Mouse (Mus musculus) brain, embryonic 14.5 days (tissue): ENCODE data around the gene Itpka. TPM values are rescaled to one million over a fixed set of nuclear protein-coding genes. Genes with fewer than 3 reads are reported as not detected.

Experiments
- DNase-seq: peaks from one replicate; pipeline ENCODE4 v3.0.0-alpha.2; 2011; ENCODE audit warnings: low read depth
- CTCF ChIP-seq: fragments of 200-500 bp; IDR thresholded peaks from 2 replicates; pipeline ENCODE4 v1.5.1; 2012; ENCODE audit warnings: inconsistent platforms, mild to moderate bottlenecking, moderate library complexity, borderline replicate concordance; ENCODE audit not compliant: insufficient read depth, insufficient read length; ENCODE audit errors: extremely low read depth
- POLR2A ChIP-seq: fragments of 200-500 bp; IDR thresholded peaks from 2 replicates; pipeline ENCODE4 v1.6.1; 2012; ENCODE audit warnings: mild to moderate bottlenecking, inconsistent platforms, borderline replicate concordance; ENCODE audit not compliant: poor library complexity, insufficient read depth, insufficient read length, severe bottlenecking; ENCODE audit errors: extremely low read depth
- polyA plus RNA-seq: library from polyadenylated mRNA; depleted of rRNA; stranded (reverse); fragments of >200 nt; gene quantifications from 2 replicates; pipeline ENCODE4 v1.2.3, GENCODE M21; 2012; rRNA removed

Itpka gene
- polyA plus RNA-seq, 1 experiment = 0.42 TPM

- no peak for DNase-seq
- no peak for TF ChIP-seq POLR2A
- TF ChIP-seq CTCF = no peak
These were observed 17.0 kb downstream of the Itpka start for GRCm38 (mm10) chr2:119758844-119759835.

GRCm38 (mm10) chr2:119760251-119760650, 18.1 kb downstream of the Itpka start, which contains the start of gene Ltk:
Gene Ltk, minus strand, starts transcription at chr2:119760431.
- no peak for TF ChIP-seq CTCF
- no peak for TF ChIP-seq POLR2A
- no peak for DNase-seq

DNA sequence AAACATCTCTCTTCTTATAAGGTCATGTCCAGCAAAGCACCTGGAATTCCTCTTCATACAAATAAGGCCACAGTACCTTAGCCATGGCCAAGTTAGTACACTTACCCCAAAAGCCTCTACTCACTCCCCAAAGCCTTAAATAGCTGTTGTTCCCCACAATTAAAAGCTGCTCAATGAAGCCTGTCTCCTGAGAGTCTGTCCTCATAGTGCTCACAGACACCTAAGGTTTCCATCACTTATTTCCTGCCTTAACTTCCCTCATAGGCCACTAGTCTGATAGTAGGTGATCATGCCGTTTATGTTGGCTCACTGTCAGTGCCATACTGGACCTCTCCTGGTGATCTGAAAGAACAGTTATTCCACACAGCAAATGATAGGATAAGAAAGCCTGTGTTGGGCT, 20.1 kb downstream of the Itpka start:
- no peak for DNase-seq
- TF ChIP-seq POLR2A (no peak), CTCF (no peak)

GRCm38 (mm10) chr2:119763924-119764323, 21.8 kb downstream of the Itpka start:
- no peak for TF ChIP-seq CTCF
- TF ChIP-seq POLR2A = no peak
- no peak for DNase-seq

DNA sequence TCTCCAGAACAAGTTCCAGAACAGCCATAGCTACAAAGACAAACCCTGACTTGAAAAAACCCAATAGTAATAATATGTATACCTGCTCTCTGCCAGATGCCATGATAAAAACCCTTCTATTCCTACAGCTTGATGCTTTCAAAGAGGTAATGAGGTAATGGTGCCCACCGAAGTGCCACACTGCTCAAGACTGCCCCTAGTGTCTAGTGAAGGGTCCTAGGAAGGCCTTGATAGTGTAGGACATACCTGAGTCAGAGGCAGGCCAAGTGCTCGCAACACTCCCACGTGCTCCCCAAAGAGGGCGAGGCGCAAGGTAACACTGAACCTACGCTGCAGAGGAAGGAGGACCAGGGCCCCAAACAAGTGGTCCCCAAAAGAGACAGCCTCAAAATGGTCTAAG, 25.1 kb downstream of the Itpka start:
- DNase-seq = no peak
- TF ChIP-seq CTCF = peak; percentile 22; the same call in 1 of the 2 replicates
- no peak for TF ChIP-seq POLR2A

DNA sequence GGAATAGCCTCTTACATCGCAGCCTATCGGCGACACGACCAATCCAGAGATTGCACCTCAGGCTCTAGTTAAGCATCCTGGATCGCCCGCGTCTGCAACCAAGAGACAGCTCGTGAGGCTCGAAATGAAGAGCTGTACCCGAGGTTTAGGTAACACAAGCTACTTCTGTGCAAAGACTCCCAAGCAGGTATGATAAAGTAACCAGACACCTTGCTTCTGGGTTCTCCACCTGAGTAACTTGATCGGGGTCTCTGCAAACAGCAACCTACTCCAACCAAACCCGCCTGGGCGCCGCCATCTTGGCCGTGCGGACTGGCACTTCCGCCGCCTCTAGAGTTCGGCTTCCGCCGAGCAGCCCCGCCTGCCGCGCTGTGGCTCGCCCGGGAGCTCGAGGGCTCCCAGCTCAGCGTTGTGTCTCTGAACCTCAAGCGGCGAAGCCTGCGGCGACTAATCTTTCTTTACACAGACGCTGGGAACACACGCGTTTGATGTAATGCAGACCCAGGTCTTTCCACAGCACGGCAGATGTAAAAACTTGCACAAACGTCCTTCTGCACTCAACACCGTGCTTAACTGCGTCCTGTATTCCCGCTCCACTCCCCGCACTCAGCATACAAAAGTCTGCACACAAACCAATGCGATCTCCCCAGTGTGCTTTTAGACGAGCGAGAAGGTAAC, 45.2 kb downstream of the Itpka start, which contains the start of gene Rpap1:
TSS of gene Rpap1 (minus strand) at position 332 of the 678 bp plus-strand sequence.
- DNase-seq = peak; percentile 94
- no peak for TF ChIP-seq CTCF
- TF ChIP-seq POLR2A = peak; percentile 92

GRCm38 (mm10) chr2:119789996-119790395, 47.9 kb downstream of the Itpka start:
- TF ChIP-seq CTCF (no peak), POLR2A (no peak)
- no peak for DNase-seq

DNA sequence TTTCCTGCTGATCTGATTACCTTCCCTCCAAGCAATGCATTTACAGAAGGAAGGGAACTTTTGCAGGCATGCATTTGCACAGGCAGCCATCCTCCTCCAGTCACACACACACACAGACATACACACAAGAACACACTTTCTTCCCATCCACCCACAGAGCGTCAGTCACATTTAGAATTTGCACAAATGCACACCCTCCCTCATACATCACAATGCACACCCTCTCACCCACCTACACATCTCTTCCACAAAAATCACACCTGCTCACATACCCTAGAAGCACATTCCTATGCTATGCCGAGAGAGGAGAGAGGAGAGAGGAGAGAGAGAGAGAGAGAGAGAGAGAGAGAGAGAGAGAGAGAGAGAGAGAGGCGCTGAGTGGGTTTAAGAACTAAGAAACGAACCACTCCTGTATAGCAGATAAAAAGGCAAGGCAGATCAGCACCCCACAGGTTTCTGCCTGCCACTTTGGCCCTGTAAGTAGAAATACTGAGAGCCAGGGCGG, 55.2 kb downstream of the Itpka start, which contains the start of gene Tyro3:
TSS of gene Tyro3 (plus strand) at position 455 of the 505 bp plus-strand sequence.
- DNase-seq = no peak
- TF ChIP-seq POLR2A (no peak), CTCF (no peak)

DNA sequence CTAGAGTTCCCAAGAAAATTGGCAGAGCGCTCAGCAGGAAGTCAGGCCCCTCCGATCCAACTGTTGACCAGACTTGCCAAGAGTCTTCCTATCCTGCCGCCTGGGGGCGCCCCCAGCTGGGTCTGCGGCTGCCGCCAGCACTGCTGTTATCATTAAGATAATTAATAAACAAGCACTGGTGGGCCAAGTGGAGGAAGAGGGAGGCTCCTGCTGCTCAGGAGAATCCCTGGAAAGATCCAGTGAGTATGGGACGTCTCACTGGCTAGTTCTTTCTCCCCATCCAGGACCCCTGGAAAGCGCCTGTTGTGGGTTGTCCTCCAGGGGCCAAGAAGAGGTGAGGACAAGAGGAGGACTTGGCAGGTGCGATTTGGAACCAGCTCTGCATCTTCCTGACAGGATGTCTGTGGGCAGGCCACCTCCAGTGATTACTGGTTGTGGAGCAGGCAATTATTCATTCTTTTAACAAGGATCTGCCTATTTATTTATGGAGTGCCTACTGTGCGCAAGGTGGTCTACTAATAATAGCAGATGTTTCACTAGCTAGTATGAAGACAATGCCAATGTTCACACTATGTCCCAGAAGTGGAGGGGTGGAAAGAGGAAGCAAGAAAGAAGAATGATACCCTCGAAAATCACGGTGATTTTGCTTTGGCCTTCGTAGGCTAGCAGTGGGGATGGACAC, 56.2 kb downstream of the Itpka start:
- TF ChIP-seq POLR2A (no peak), CTCF (peak; percentile 60)
- DNase-seq = peak; percentile 78

- TF ChIP-seq POLR2A (peak; percentile 46; the same call in 1 of the 2 replicates), CTCF (no peak)
- peak; percentile 53 for DNase-seq
These were observed 57.2 kb downstream of the Itpka start for GRCm38 (mm10) chr2:119799181-119799960.

GRCm38 (mm10) chr2:119799961-119800550, 57.9 kb downstream of the Itpka start:
- peak; percentile 30 for DNase-seq
- TF ChIP-seq POLR2A = no peak
- no peak for TF ChIP-seq CTCF

Other genes with a start within 250 kb of the Itpka start
- 0.32 and 0.44 TPM in 2 replicates for gene Exd1, start 194.7 kb upstream of the Itpka start, polyA plus RNA-seq
- 63.6 and 67.7 TPM in 2 replicates for gene Chp1, start 194.6 kb upstream of the Itpka start, polyA plus RNA-seq
- 14.7 and 19.5 TPM in 2 replicates for gene Nusap1, start 124.0 kb upstream of the Itpka start, polyA plus RNA-seq
- gene Oip5, start 123.9 kb upstream of the Itpka start, polyA plus RNA-seq = 6.6 and 12.6 TPM in 2 replicates
- gene Ndufaf1, start 79.5 kb upstream of the Itpka start, polyA plus RNA-seq = 11.9 and 14.3 TPM in 2 replicates
- 32.2 and 47.3 TPM in 2 replicates for gene Rtf1, start 67.3 kb upstream of the Itpka start, polyA plus RNA-seq
- 3.3 and 3.8 TPM in 2 replicates for gene Ltk, start 18.1 kb downstream of the Itpka start, polyA plus RNA-seq
- gene Rpap1, start 45.2 kb downstream of the Itpka start, polyA plus RNA-seq = 24.7 and 25.8 TPM in 2 replicates
- gene Tyro3, start 55.4 kb downstream of the Itpka start, polyA plus RNA-seq = 33.0 and 40.9 TPM in 2 replicates
- gene Mga, start 154.9 kb downstream of the Itpka start, polyA plus RNA-seq = 22.7 and 31.0 TPM in 2 replicates
- 30.4 and 42.5 TPM in 2 replicates for gene Mapkbp1, start 230.4 kb downstream of the Itpka start, polyA plus RNA-seq